Mouse (Mus musculus): ENCODE measurements around the gene Stard13.

Gene Stard13

DNA sequence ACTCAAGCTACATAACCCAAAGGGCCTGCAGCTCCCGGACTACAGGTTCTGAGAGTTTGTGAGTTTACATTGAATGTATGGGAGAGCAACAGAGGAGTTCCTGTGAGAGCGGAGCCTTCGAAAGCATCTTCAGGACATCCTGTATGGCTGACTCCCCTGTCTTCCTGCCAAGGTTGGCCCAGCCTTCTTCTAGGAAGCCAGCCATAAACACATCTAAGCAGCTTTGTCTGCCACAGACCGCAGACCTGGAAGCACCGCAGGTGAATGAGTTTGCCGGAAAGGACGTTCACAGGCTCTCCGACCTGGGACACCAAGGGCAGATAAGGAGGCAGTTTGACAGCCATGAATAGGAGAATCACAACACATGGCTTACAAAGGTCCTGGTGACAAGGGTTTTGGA lies 52.3 kb downstream of the Stard13 start:
- DNase-seq (ENCODE audit: low read depth, low spot score): no peak

DNA sequence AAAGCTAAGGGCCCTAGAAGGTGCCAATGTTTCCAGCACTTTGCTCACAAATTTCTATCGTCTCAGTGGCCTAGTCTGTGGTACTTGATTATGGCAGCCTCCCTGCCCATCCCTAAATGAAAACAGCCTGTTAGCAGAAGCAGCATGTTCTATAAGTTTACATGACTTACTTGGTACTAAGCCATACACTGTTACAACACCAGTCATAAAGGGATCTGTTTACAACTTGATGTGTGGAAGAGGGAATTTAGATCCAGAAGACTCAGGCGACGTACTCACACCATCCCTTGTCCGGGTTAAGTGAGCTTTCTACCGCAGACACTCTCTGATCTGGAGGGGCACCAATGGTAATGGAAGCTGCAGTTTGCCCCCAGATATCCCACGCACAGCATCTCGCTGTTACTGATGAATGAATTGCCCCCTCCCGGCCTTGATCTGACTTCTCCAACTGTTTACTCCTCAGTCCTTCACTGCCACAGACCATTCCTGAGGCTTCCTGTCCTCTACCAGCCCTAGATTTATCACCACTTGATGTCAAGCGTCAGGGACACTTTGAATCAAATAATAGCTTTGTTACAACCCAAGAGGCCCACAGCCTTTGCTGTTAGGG lies 53.4 kb downstream of the Stard13 start:
- DNase-seq (ENCODE audit: low read depth, low spot score): no peak

DNA sequence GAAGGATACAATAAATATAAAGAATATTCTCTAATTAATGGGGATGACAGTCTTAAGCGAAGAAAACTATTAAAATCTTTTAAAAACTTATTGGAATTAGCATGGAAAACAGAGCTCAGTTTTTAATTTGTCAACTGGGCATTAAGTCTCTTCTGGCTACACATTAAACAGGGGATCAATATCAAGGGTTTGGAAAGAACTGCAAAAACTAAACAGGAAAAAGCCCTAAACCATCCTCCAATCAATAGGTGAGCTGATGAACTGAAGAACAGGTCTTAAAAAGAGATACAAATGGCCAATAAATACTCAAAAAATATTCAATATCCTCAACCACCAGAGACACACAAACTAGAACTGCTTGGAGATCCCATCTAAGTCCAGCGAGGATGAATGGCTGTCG lies 56.5 kb downstream of the Stard13 start:
- no peak for DNase-seq (ENCODE audit: low read depth, low spot score)

DNA sequence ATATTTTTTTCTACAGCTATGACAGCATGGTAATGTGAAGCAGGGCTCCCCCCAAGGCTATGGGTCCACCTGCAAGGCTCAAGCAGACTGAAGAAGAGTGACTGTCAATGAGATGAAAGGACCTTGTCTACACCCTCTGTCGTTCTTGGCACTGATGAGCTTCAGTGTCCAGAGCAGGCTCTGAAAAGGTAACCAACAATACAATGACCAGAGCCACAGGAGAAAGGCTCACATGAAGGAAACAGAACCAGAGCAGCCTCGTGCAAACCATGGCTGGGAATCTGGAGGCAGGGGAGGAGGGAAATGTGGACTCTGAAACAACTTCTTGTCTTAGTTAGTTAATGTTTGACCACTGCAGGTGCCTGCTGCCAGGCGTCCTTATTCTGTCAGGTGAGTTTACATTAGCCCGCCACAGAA lies 57.7 kb downstream of the Stard13 start:
- no peak for DNase-seq (ENCODE audit: low read depth, low spot score)

DNA sequence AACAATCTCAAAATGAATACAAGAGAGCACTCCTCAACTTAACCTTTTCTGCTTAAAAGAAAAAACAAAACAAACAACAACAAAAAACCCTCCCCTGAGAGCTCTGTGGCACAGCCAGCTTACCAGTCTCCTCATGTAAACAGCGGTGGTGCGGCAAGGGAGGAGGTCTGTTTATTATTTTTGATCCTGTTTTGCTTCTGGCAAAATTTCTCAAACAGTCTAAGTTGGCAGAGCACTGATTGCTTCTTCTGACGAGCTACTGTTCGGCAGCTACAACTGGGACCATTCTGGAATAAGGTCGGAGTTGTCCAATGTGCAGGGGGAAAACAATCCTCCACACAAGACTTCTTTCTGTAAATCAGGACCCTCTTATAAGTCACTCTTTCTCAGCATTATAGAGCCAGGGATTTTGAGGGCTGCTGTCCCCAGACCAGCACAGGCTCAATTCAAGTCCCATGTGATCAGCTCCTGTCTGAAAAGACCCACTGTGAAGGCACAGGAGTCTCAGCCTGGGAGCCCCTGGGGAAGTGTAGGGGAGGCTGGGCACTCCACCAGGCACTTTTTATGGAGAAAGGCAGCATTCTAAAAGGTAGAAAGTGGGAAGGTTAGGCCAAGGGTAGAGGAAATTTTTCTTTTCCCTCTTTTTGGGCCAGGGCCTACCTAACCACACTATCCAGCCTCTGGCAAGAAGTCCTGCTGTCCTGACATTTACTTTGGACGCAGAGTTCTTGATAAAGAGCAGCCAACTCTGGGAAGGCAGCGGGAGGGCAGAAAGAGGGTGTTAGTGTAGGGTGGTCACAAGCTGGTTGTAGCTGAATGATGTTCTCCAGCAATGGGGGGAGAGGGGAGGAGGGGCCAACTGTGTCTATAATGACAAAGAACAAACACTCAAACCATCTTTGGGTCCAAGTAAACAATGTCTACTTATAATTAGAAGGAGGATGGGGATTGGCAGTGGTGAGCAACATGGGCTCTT lies 58.9 kb downstream of the Stard13 start:
- no peak for DNase-seq (ENCODE audit: low read depth, low spot score)

DNA sequence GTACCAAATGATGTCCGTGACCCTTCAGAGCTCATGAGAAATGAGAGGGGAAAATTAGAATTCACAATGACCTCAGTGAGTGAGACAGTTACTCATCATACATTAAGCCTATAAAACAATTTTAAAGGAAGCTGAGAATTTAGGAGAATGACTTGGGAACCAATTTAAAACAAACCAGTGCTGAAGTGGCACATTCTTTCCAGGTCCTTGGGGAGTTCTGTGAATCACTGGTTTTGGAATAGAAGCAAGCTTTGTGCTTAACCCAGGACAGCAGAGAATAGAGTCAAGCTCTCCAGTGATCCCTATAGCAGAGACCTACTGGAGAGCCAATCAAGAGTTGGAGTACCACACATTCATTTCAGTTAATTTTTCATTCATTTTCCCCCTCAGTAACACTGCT lies 59.9 kb downstream of the Stard13 start:
- no peak for DNase-seq (ENCODE audit: low read depth, low spot score)

DNA sequence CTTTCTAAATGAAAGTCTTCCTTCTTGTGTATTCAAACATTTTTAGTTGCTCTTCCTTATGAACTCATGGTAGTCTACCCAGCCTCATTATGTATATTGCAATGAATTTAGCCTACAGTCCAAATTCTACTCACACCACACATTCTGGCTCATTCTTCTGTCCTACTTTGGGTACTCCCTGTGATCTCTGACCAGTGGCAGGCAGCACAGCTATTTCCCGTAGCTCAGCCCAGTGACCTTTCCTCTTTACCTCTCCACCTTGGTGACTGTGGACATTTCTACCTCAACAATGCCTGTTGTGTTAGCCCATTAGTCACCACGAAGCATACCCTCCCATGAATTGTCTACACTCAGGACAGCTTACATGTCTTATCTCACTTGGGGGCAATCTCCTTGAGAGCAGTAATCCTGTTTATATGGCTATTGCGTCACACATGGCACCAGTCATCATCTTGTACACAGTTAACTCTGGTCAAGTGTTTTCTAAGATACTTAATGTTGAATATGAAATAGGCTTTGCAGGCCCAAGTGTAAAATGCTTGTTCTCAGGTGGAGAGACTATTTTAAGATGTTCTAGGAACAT lies 63.4 kb downstream of the Stard13 start:
- no peak for DNase-seq (ENCODE audit: low read depth, low spot score)

DNA sequence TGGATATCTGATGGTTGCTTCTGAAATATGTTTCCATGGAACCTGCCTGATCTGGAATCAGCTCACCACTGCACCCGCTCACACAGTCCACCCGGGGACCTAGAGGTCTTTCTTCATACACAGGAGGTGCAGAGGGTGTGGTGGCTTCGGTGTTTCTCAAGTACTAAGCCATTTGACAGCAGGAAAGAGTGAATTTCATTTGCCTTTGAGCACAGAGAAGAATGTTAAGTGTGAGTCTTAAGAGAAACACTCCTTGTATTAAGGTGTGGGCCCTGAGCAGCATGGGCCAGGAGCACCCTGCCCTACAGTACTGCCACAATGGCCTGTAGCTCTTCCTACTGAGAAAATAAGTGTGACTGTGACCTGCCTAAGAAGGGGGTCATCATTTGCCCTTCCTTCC lies 65.4 kb downstream of the Stard13 start:
- DNase-seq (ENCODE audit: low read depth, low spot score): no peak

DNA sequence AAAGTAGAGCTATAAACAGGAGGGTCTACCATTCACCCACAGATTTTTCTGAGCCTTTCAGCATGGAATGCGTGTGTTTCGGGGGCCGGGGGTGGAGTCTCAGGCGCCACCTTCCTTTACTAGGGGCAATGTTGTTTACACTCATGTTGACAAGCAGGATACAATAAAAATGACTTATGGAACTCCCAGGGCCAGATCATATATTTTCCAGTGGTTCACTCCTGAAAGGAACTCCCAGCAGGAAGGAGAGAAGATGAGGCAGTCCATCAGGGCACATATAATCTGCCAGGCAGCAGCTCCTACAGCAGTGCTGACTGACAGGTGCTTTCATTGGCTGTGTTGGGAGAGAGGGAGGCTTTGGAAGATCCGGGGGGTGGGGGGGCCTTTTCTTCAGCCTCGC lies 66.0 kb downstream of the Stard13 start:
- DNase-seq (ENCODE audit: low read depth, low spot score): no peak

DNA sequence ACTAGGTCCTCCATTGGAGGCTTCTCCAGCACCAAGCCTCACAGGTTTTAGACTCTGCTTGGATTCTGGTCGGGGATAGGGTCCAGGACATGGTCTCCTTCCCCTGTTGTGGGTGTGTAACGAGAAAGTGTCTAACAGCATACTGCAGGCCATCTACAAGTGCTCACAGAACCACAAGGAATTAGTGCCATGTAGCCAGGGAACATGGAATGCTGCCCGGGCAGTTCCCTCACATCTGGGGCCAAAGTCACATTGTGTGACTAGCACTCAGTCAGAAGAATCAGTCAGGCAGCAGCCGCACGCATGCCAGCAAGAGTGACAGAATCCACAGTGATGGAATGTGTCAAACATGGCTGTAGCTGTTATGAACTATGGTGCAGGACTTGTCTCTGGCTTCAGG lies 67.4 kb downstream of the Stard13 start:
- DNase-seq (ENCODE audit: low read depth, low spot score): no peak

DNA sequence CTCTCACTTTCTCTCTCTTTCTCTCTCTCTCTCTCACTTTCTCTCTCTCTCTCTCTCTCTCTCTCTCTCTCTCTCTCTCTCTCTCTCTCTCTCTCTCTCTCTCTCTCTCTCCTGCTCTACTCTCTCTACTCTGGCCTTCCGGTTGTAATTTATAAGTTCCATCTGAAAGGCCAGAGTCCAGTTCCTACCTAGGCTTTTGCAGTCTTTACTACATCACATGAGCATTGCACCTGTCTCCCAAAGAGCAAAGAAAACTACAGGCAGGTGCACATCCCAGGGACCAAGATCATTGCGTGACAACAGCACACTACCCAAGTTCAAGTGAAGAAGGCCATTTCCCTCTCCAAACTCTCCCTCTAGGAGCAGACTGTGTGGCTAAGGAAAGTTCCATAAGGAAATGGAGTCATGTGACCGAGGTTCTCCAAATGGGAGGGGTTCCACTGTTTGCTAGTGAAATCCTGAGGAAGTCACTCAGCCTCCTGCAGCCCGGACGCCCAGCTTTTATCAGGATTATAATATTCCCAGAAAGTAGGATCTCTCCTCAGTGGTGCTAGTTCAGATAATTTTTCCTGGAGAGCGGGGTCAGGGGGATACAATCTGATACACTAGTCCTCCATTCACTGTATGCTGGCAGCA lies 68.1 kb downstream of the Stard13 start:
- DNase-seq (ENCODE audit: low read depth, low spot score): no peak

DNA sequence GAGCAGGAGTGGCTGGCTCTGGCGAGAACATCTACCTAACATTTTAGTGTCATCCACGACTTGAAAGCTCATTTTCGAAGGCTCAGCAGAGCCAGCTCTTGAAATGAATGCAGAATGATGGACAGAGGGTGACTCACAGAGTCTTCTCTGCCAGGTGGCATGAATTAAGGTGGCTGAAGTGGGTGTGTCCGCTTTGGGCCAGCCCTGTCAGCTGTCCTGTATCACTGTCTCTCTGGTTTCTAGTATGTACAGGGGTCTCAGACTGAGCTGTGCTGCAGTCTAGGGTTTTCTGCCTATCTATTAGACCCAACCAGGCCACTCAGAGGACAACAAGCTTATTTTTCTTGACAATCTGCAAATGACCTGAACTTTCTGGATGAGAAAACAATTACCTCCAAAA lies 68.8 kb downstream of the Stard13 start:
- DNase-seq (ENCODE audit: low read depth, low spot score): no peak

DNA sequence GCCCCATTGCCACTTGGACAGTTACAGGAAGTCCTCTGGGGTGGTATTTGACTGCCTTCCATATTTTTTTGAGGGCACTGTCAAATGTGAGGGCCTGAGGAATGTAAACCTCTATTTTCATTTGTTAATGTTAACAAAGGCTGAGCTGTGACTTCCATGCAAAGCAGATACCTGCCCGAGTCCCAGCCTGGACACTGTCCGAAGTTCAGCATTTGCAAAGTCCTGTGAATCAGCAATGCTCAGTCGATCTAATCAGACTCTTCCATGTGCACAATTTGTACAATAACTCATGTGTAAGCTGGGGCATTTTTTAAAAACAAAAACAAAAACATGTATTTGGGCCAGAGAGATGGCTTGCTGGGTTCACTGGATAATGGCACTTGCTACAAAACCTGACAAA lies 71.0 kb downstream of the Stard13 start:
- DNase-seq (ENCODE audit: low read depth, low spot score): no peak

DNA sequence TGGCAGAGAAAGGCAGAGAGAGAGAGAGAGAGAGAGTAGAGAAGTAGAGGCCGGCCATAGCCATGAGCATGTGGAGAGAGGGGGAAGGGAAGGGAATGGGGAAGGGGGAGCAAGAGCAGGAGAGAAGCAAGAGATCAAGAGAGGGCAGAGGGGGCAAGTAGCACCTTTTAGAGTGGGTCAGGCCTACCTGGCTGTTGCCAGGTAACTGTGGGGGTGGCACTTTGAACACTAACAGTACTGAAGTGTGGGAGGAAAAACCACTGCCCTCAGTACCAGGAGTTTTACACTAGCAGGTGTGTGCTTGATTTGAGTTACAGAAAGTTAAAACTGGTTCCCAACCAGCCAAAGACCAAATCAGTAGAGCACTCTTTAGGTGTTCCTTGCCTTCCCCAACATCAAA lies 78.4 kb downstream of the Stard13 start:
- no peak for DNase-seq (ENCODE audit: low read depth, low spot score)

DNA sequence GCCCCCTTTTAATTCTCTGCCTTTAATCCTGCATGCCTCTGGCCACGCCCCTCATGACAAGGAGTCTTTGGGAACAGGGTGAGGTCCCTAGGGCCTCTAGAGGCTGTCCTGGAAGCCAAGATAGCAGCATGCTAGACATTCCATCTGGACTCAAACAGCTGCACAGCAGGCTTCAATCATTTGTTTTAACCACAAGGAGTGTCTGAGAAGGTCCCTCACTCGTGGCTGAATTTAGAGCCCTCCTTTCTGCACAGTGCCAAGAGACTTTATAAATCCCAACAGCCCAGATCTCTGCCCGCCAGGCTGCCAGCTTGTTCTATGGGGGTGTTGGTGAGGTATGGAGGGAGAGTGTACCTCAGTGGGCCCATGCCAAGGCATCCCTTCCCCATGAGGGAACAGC lies 78.9 kb downstream of the Stard13 start:
- no peak for DNase-seq (ENCODE audit: low read depth, low spot score)

DNA sequence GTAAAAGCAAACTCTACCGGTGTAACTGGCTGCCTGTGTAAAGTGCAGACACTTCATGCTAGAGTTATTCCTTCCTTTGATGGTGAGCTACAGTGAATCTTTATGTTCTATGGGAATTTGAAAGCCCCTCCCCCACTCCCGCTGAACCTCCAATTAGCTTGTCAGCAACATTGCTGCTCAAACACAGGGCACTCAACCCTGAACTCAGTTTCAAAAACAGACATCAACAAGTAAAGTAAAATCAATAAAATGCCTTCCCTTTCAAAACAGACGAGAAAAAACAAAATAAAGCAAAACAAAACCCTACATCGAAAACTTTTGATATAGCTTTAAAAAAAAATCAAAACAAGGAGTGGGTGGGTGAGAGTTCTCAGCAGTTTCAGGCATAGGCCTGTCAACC lies 79.6 kb downstream of the Stard13 start:
- no peak for DNase-seq (ENCODE audit: low read depth, low spot score)

DNA sequence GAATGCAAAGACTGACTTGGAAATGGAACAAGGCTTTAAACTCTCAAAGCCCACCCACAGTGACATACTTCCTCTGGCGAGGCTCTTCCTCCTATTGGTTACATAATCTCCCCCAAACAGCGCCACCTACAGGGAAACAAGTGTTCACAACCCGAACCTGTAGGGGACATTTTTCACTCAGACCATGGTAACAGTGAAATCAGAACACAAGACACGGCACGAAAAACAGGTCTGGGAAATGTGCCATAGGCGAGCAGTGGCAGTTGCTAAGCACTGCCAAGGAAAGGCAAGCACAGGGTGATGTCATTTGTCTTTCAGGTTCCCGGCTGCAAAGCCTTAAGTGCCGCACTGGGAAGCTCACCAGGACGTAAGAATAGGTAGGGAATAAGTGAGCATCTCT lies 82.1 kb downstream of the Stard13 start:
- no peak for DNase-seq (ENCODE audit: low read depth, low spot score)

DNA sequence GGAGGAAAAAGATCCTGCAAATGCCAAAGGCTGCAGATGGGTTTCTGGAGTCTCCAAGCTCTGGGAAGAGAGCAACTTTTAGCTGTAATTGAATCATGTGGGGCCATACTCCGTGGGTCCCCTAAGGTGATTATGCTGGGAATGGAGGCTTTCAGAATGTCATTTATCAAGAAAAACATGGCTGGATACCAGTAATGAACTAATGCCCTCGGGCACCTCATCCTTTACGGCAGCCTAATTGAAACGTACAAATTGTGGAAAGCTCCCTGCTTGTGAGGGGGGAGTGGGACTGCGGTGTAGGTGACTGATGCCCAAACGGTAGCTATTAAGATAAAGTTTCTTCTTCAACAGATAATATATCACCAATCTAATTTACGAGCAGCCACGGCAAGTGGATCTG lies 84.1 kb downstream of the Stard13 start:
- DNase-seq (ENCODE audit: low read depth, low spot score): no peak

DNA sequence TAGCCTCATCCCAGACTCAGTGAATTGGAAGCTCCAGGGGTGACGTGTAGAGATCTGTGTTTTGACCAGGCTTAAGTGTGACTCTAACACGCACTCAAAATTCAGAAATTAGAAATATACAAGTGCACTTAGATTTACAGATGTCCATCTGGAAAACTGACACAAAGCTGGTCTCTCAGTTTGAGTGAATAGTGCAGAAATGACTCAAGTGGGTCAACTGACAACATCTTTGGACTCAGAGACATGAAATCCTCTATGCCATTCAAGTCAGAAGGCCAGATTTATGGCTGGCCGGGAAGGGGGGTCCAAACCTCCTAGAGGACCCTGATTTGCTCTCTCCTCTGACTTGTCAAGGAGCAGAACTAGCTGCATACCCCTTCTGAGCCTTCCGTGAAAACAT lies 85.6 kb downstream of the Stard13 start:
- no peak for DNase-seq (ENCODE audit: low read depth, low spot score)

DNA sequence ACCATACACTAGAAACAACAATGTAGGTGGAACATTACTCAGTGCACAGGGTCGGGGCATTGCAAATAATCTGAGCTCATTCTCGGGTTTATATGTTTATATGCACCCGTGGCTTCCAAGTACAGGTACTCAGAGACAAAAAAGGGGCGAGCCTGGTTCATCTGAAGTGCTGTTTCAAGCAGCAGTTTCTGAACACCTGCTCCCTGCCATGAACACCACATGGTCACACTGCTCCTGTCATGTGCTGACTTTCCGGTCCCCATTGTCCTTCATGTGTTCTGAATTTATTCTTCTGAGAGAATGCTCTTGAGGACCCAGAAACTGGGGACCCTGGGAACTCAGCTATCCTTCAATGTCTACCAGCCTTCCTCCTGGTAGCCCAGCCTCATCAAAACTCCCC lies 87.8 kb downstream of the Stard13 start:
- DNase-seq (ENCODE audit: low read depth, low spot score): no peak

DNA sequence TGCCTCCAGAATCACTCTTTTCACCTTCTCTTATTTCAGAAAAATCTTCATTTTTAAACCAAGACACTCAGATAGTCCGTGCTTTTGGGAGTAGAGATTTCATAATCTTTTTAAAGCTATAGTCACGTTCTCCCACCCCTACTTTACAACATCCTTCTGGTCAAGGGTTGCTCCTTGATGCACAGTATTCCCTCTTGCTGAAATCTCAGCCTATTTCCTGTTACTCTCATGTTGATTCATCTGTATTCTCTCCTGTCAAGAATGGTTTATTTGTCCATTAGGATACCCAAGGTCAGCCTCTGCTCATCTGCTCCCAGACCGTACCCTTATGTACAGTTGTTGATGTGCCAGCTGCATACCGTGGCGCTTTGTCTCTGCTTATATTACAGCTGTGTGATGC lies 89.7 kb downstream of the Stard13 start:
- DNase-seq (ENCODE audit: low read depth, low spot score): no peak
